Mouse (Mus musculus): ENCODE measurements around the gene Ldlrad1.

DNA sequence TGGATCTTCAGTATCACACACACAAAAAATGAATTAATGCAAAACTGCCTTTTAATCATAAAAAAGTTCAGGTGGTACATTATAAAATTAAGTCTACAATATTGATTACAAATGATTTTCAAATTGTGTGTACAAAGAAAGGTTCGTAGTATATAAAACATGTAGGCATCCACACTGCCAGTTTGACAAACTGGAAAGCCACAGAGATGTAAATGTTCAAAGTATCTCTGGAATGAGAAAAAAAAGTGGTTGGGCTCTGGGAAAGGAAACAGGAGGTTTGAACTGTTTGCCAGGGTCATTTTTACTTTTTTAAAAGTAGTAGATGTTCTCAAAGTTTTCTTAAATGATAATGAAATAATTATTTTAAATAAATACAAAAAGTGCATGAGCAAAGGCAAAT is 37.1 kb downstream of the Ldlrad1 start:
- no peak for TF ChIP-seq MYOG (IDR thresholded peaks at IDR 0.05; ENCODE audit: control insufficient read depth in 1 of 3, insufficient read depth in 1 of 3, insufficient read length in 2 of 3, low read depth in 2 of 3)
- TF ChIP-seq CEBPB (IDR thresholded peaks at IDR 0.05; ENCODE audit: insufficient read depth, poor library complexity, severe bottlenecking): no peak
- TF ChIP-seq POLR2AphosphoS2 (IDR thresholded peaks at IDR 0.05; ENCODE audit: insufficient read length, low read depth): no peak
- TF ChIP-seq E2F4 (IDR thresholded peaks at IDR 0.05; ENCODE audit: insufficient read depth): no peak
- no peak for TF ChIP-seq POLR2A (IDR thresholded peaks at IDR 0.05; ENCODE audit: insufficient read length, low read depth)
- TF ChIP-seq USF1 (IDR thresholded peaks at IDR 0.05; ENCODE audit: low read depth): no peak

Measured in myocyte (in vitro differentiated cells).